Mouse (Mus musculus) thymus, postnatal 25 days (tissue): Measurements from ENCODE around the gene Scrt2.
A peak's percentile ranks its signal among the peaks of the same experiment; 100 is the strongest.
"Not testable (repeated sequence)": the region's sequence is repeated elsewhere in the genome, so short reads cannot be mapped to it uniquely, and the experiment has no call there.

ENCODE experiments used
- DNase-seq: peaks from one replicate; pipeline ENCODE4 v3.0.0; 2022

Scrt2 gene

GRCm38 (mm10) chr2:152080685-152081541, at the start of gene Scrt2:
Scrt2 (plus strand) TSS chr2:152081529.
- no peak for DNase-seq

GRCm38 (mm10) chr2:152040101-152040500, 41.2 kb upstream of the Scrt2 start:
- DNase-seq, result no peak

- no peak for DNase-seq
Observed at GRCm38 (mm10) chr2:152047116-152048002, 34.0 kb upstream of the Scrt2 start.

- DNase-seq, result no peak
Observed at GRCm38 (mm10) chr2:152048003-152048980, 33.0 kb upstream of the Scrt2 start.

- no peak for DNase-seq
Observed at GRCm38 (mm10) chr2:152048981-152049441, 32.3 kb upstream of the Scrt2 start.

- no peak for DNase-seq
Observed at GRCm38 (mm10) chr2:152049611-152050270, 31.6 kb upstream of the Scrt2 start.

GRCm38 (mm10) chr2:152050316-152050715, 31.0 kb upstream of the Scrt2 start:
- no peak for DNase-seq

- no peak for DNase-seq
Observed at GRCm38 (mm10) chr2:152051985-152052384, 29.3 kb upstream of the Scrt2 start.

GRCm38 (mm10) chr2:152055406-152055805, 25.9 kb upstream of the Scrt2 start:
- DNase-seq, result no peak

- no peak for DNase-seq
Observed at GRCm38 (mm10) chr2:152056368-152057251, 24.7 kb upstream of the Scrt2 start.

GRCm38 (mm10) chr2:152057252-152057563, 24.1 kb upstream of the Scrt2 start:
- no peak for DNase-seq

GRCm38 (mm10) chr2:152062817-152063216, 18.5 kb upstream of the Scrt2 start:
- not testable (repeated sequence) for DNase-seq

GRCm38 (mm10) chr2:152068660-152069433, 12.5 kb upstream of the Scrt2 start:
- DNase-seq, result no peak

- DNase-seq, result no peak
Observed at GRCm38 (mm10) chr2:152069434-152069786, 11.9 kb upstream of the Scrt2 start.

- no peak for DNase-seq
Observed at GRCm38 (mm10) chr2:152069941-152070340, 11.4 kb upstream of the Scrt2 start.

GRCm38 (mm10) chr2:152074521-152074920, 6.8 kb upstream of the Scrt2 start:
- no peak for DNase-seq

GRCm38 (mm10) chr2:152075294-152075889, 5.9 kb upstream of the Scrt2 start:
- no peak for DNase-seq

- DNase-seq, result no peak
Observed at GRCm38 (mm10) chr2:152077337-152077736, 4.0 kb upstream of the Scrt2 start.

GRCm38 (mm10) chr2:152081641-152082448, 516 bp downstream of the Scrt2 start:
- DNase-seq, result peak; percentile 77
